Mouse (Mus musculus): ENCODE results near the gene Rgs17.

GRCm38 (mm10) chr10:5807683-5808082, 114.5 kb downstream of the Rgs17 start:
- TF ChIP-seq CTCF (IDR thresholded peaks at IDR 0.05; ENCODE audit: borderline replicate concordance, insufficient read depth, low read depth, low read length) (no peak), POLR2A (IDR thresholded peaks at IDR 0.05; ENCODE audit: borderline replicate concordance, insufficient read depth, low read length) (no peak)

Measured in cerebellum, adult 2 months (tissue).